Mouse (Mus musculus) CH12.LX (cell line): ENCODE results near the gene S100pbp.

Experiments used
- CTCF ChIP-seq, 2 experiments: IDR thresholded peaks in 1 of 2; conservative IDR thresholded peaks in 1 of 2; 2 replicates each; pipeline ENCODE4 v1.5.1; 2011 to 2012; ENCODE audit warnings: low read depth in 2 of 2, low read length in 2 of 2, improper control_type of control experiment in 1 of 2, inconsistent platforms in 1 of 2, mild to moderate bottlenecking in 1 of 2, moderate library complexity in 1 of 2
- HCFC1 ChIP-seq: IDR thresholded peaks from 2 replicates; pipeline ENCODE4 v1.6.1; 2012; ENCODE audit warnings: low read depth, mild to moderate bottlenecking, inconsistent platforms, low read length, improper control_type of control experiment
- MAX ChIP-seq: IDR thresholded peaks from 2 replicates; pipeline ENCODE4 v1.6.1; 2011; ENCODE audit warnings: low read length, improper control_type of control experiment
- MXI1 ChIP-seq: IDR thresholded peaks from 2 replicates; pipeline ENCODE4 v1.6.1; 2011; ENCODE audit warnings: mild to moderate bottlenecking, low read depth, low read length, improper control_type of control experiment
- MYC ChIP-seq: IDR thresholded peaks from 2 replicates; pipeline ENCODE4 v1.6.1; 2011; ENCODE audit warnings: low read depth, mild to moderate bottlenecking, improper control_type of control experiment, low read length

DNA sequence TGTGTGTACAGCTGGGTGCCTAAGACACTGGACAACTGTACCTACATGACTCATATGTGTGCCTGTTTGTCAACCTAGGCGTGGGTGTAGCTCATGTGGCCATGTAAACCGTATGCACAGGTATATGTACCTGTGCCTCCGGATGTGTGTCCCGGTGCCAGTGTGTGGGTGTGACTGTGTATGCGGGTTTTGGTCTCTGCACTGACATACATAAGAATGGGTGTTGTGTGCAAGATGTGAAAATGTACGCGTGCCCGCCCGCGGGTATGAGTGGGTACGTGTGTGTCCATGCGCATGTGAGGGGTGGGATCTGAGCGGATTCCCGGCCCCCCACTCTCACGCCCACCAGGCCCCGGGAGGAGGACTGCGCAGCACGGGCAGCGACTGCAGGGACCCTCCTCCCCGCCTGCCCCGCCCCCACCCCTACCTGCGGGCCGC is 49.1 kb upstream of the S100pbp start:
- TF ChIP-seq HCFC1 (no peak), MAX (no peak), CTCF (conservative IDR thresholded peaks at IDR 0.05 in 1 of 2, IDR thresholded peaks at IDR 0.05 in 1 of 2; ENCODE audit: low read depth in 2 of 2, low read length in 2 of 2) (no peak), MYC (no peak), MXI1 (no peak)
